Mouse (Mus musculus): ENCODE measurements around the gene Cdipt. TPM values are rescaled to one million over a fixed set of nuclear protein-coding genes. Genes with fewer than 3 reads are reported as not detected.

The Cdipt gene
- polyA plus RNA-seq, 1 experiment from 2014 or later = 67.4 TPM

- WGBS = 82% methylated on average over 2 of the region's 2 CpGs
- Histone ChIP-seq H3K27me3 (ENCODE audit: control insufficient read depth, insufficient read depth, low read length) (no peaks in the 10 kb centered on the region), H3K36me3 (ENCODE audit: control insufficient read depth, insufficient read depth, low read length) (peaks cover 11% of the 10 kb centered on the region), H3K9ac (ENCODE audit: low read length) (no peak overlapping the region), H3K9me3 (ENCODE audit: control insufficient read depth, low read length) (no peaks in the 10 kb centered on the region), H3K4me1 (ENCODE audit: control insufficient read depth, insufficient read depth, low read length) (peaks cover 4% of the 10 kb centered on the region), H3K27ac (ENCODE audit: low read depth, low read length) (no peak overlapping the region), H3K4me3 (ENCODE audit: low read depth, low read length) (no peak overlapping the region), H3K4me2 (no peak overlapping the region)
- no peak for DNase-seq (ENCODE audit: low spot score, missing footprints)
- no peak for ATAC-seq (ENCODE audit: low FRiP score)
These were observed 5.9 kb downstream of the Cdipt start for GRCm38 (mm10) chr7:126981601-126982000.

- no peak for ATAC-seq (ENCODE audit: low FRiP score)
- peaks cover 11% of the 10 kb centered on the region for H3K36me3 ChIP-seq (ENCODE audit: control insufficient read depth, insufficient read depth, low read length)
These were observed 6.3 kb downstream of the Cdipt start for GRCm38 (mm10) chr7:126982054-126982453.

GRCm38 (mm10) chr7:126983113-126983512 lies 7.4 kb downstream of the Cdipt start:
- ATAC-seq (ENCODE audit: low FRiP score) (no peak), DNase-seq (ENCODE audit: low spot score, missing footprints) (no peak)
- 85% methylated on average over 7 of the region's 7 CpGs for WGBS
- H3K27ac ChIP-seq (ENCODE audit: low read depth, low read length) = no peak overlapping the region
- H3K9me3 ChIP-seq (ENCODE audit: control insufficient read depth, low read length) = no peaks in the 10 kb centered on the region
- no peak overlapping the region for H3K4me2 ChIP-seq
- peaks cover 11% of the 10 kb centered on the region for H3K36me3 ChIP-seq (ENCODE audit: control insufficient read depth, insufficient read depth, low read length)
- H3K4me3 ChIP-seq (ENCODE audit: low read depth, low read length) = no peak overlapping the region
- H3K9ac ChIP-seq (ENCODE audit: low read length) = no peak overlapping the region
- no peaks in the 10 kb centered on the region for H3K27me3 ChIP-seq (ENCODE audit: control insufficient read depth, insufficient read depth, low read length)
- no peaks in the 10 kb centered on the region for H3K4me1 ChIP-seq (ENCODE audit: control insufficient read depth, insufficient read depth, low read length)

More at GRCm38 (mm10) chr7:126982054-126982453, 6.3 kb downstream of the Cdipt start:
- no peak overlapping the region for H3K4me2 ChIP-seq
- no peak overlapping the region for H3K4me3 ChIP-seq (ENCODE audit: low read depth, low read length)
- peaks cover 2% of the 10 kb centered on the region for H3K4me1 ChIP-seq (ENCODE audit: control insufficient read depth, insufficient read depth, low read length)
- no peaks in the 10 kb centered on the region for H3K27me3 ChIP-seq (ENCODE audit: control insufficient read depth, insufficient read depth, low read length)
- 87% methylated on average over 4 of the region's 4 CpGs for WGBS
- DNase-seq (ENCODE audit: low spot score, missing footprints) = no peak
- H3K27ac ChIP-seq (ENCODE audit: low read depth, low read length) = no peak overlapping the region
- no peak overlapping the region for H3K9ac ChIP-seq (ENCODE audit: low read length)
- H3K9me3 ChIP-seq (ENCODE audit: control insufficient read depth, low read length) = no peaks in the 10 kb centered on the region

- Histone ChIP-seq H3K36me3 (ENCODE audit: control insufficient read depth, insufficient read depth, low read length) (peaks cover 4% of the 10 kb centered on the region), H3K9me3 (ENCODE audit: control insufficient read depth, low read length) (no peaks in the 10 kb centered on the region), H3K9ac (ENCODE audit: low read length) (no peak overlapping the region), H3K4me1 (ENCODE audit: control insufficient read depth, insufficient read depth, low read length) (no peaks in the 10 kb centered on the region), H3K4me2 (no peak overlapping the region), H3K27ac (ENCODE audit: low read depth, low read length) (no peak overlapping the region), H3K27me3 (ENCODE audit: control insufficient read depth, insufficient read depth, low read length) (no peaks in the 10 kb centered on the region), H3K4me3 (ENCODE audit: low read depth, low read length) (no peak overlapping the region)
- no peak for ATAC-seq (ENCODE audit: low FRiP score)
- no peak for DNase-seq (ENCODE audit: low spot score, missing footprints)
- WGBS = 61% methylated on average over 10 of the region's 10 CpGs
These were observed 9.1 kb downstream of the Cdipt start for GRCm38 (mm10) chr7:126984667-126985444.

GRCm38 (mm10) chr7:126986319-126986718 lies 10.6 kb downstream of the Cdipt start:
- Histone ChIP-seq H3K27ac (ENCODE audit: low read depth, low read length) (no peak overlapping the region), H3K9ac (ENCODE audit: low read length) (no peak overlapping the region), H3K4me2 (no peak overlapping the region), H3K4me1 (ENCODE audit: control insufficient read depth, insufficient read depth, low read length) (no peaks in the 10 kb centered on the region), H3K9me3 (ENCODE audit: control insufficient read depth, low read length) (no peaks in the 10 kb centered on the region), H3K27me3 (ENCODE audit: control insufficient read depth, insufficient read depth, low read length) (no peaks in the 10 kb centered on the region), H3K36me3 (ENCODE audit: control insufficient read depth, insufficient read depth, low read length) (no peaks in the 10 kb centered on the region), H3K4me3 (ENCODE audit: low read depth, low read length) (no peak overlapping the region)
- ATAC-seq (ENCODE audit: low FRiP score) (no peak), DNase-seq (ENCODE audit: low spot score, missing footprints) (no peak)
- WGBS = 51% methylated on average over 9 of the region's 9 CpGs

- no peak for DNase-seq (ENCODE audit: low spot score, missing footprints)
- H3K27ac ChIP-seq (ENCODE audit: low read depth, low read length) = no peak overlapping the region
- no peaks in the 10 kb centered on the region for H3K36me3 ChIP-seq (ENCODE audit: control insufficient read depth, insufficient read depth, low read length)
- H3K4me3 ChIP-seq (ENCODE audit: low read depth, low read length) = no peak overlapping the region
- H3K4me1 ChIP-seq (ENCODE audit: control insufficient read depth, insufficient read depth, low read length) = no peaks in the 10 kb centered on the region
- 70% methylated on average over 8 of the region's 8 CpGs for WGBS
- no peak overlapping the region for H3K9ac ChIP-seq (ENCODE audit: low read length)
- no peaks in the 10 kb centered on the region for H3K27me3 ChIP-seq (ENCODE audit: control insufficient read depth, insufficient read depth, low read length)
- H3K4me2 ChIP-seq = no peak overlapping the region
- H3K9me3 ChIP-seq (ENCODE audit: control insufficient read depth, low read length) = no peaks in the 10 kb centered on the region
- ATAC-seq (ENCODE audit: low FRiP score) = no peak
These were observed 13.1 kb downstream of the Cdipt start for GRCm38 (mm10) chr7:126988816-126989215.

GRCm38 (mm10) chr7:126996449-126996848 lies 20.7 kb downstream of the Cdipt start:
- Histone ChIP-seq H3K4me2 (no peak overlapping the region), H3K27ac (ENCODE audit: low read depth, low read length) (no peak overlapping the region), H3K27me3 (ENCODE audit: control insufficient read depth, insufficient read depth, low read length) (no peaks in the 10 kb centered on the region), H3K4me1 (ENCODE audit: control insufficient read depth, insufficient read depth, low read length) (no peaks in the 10 kb centered on the region), H3K9ac (ENCODE audit: low read length) (no peak overlapping the region), H3K4me3 (ENCODE audit: low read depth, low read length) (no peak overlapping the region), H3K9me3 (ENCODE audit: control insufficient read depth, low read length) (no peaks in the 10 kb centered on the region; the same call in 1 of the 2 replicates), H3K36me3 (ENCODE audit: control insufficient read depth, insufficient read depth, low read length) (no peaks in the 10 kb centered on the region)
- ATAC-seq (ENCODE audit: low FRiP score) = no peak
- WGBS = 79% methylated on average over 4 of the region's 4 CpGs
- no peak for DNase-seq (ENCODE audit: low spot score, missing footprints)

GRCm38 (mm10) chr7:126999568-126999967 lies 23.9 kb downstream of the Cdipt start:
- no peak overlapping the region for H3K9ac ChIP-seq (ENCODE audit: low read length)
- H3K4me1 ChIP-seq (ENCODE audit: control insufficient read depth, insufficient read depth, low read length) = no peaks in the 10 kb centered on the region
- H3K4me3 ChIP-seq (ENCODE audit: low read depth, low read length) = no peak overlapping the region
- DNase-seq (ENCODE audit: low spot score, missing footprints) = peak; percentile 70
- no peak overlapping the region for H3K4me2 ChIP-seq
- H3K27me3 ChIP-seq (ENCODE audit: control insufficient read depth, insufficient read depth, low read length) = no peaks in the 10 kb centered on the region
- WGBS = 85% methylated on average over 10 of the region's 10 CpGs
- no peak overlapping the region for H3K27ac ChIP-seq (ENCODE audit: low read depth, low read length)
- no peak for ATAC-seq (ENCODE audit: low FRiP score)
- no peaks in the 10 kb centered on the region; the same call in 1 of the 2 replicates for H3K9me3 ChIP-seq (ENCODE audit: control insufficient read depth, low read length)
- no peaks in the 10 kb centered on the region for H3K36me3 ChIP-seq (ENCODE audit: control insufficient read depth, insufficient read depth, low read length)

GRCm38 (mm10) chr7:127003620-127004019 lies 27.9 kb downstream of the Cdipt start:
- no peak for ATAC-seq (ENCODE audit: low FRiP score)
- Histone ChIP-seq H3K4me1 (ENCODE audit: control insufficient read depth, insufficient read depth, low read length) (no peaks in the 10 kb centered on the region), H3K4me2 (no peak overlapping the region), H3K36me3 (ENCODE audit: control insufficient read depth, insufficient read depth, low read length) (no peaks in the 10 kb centered on the region), H3K9me3 (ENCODE audit: control insufficient read depth, low read length) (no peaks in the 10 kb centered on the region), H3K9ac (ENCODE audit: low read length) (no peak overlapping the region), H3K27ac (ENCODE audit: low read depth, low read length) (no peak overlapping the region), H3K27me3 (ENCODE audit: control insufficient read depth, insufficient read depth, low read length) (no peaks in the 10 kb centered on the region), H3K4me3 (ENCODE audit: low read depth, low read length) (no peak overlapping the region)
- DNase-seq (ENCODE audit: low spot score, missing footprints) = no peak
- WGBS = 88% methylated on average over 5 of the region's 5 CpGs
